Mouse (Mus musculus) stomach, postnatal 0 days (tissue): ENCODE results near the gene Gm5134.

ENCODE experiments used
- CTCF ChIP-seq: IDR thresholded peaks from 2 replicates; pipeline ENCODE4 v1.5.1; 2016; ENCODE audit warnings: antibody characterized with exemption, low read depth, mild to moderate bottlenecking, moderate library complexity
- EP300 ChIP-seq: optimal IDR thresholded peaks from 2 replicates; pipeline ENCODE3; 2016; ENCODE audit warnings: antibody characterized with exemption

GRCm38 (mm10) chr10:76030496-76030895 is 76.2 kb downstream of the Gm5134 start:
- no peak for TF ChIP-seq CTCF
- no peak for TF ChIP-seq EP300
